Mouse (Mus musculus) stomach, embryonic 16.5 days (tissue): Measurements from ENCODE around the gene Ebf3. TPM values are rescaled to one million over a fixed set of nuclear protein-coding genes. Genes with fewer than 3 reads are reported as not detected.

Experiments
- ATAC-seq: fragments of 200-750 bp; cut with Nextera tagmentation; 2 replicates; pipeline ENCODE4 v1.8.0; 2017; ENCODE audit warnings: moderate number of reproducible peaks, moderate TSS enrichment; ENCODE audit not compliant: insufficient read depth, low FRiP score
- H3K27ac ChIP-seq: fragments of 300-500 bp; sonication (generic); 2 replicates; pipeline ENCODE4 v1.5.1; 2014; ENCODE audit warnings: low read length
- H3K27me3 ChIP-seq: fragments of 300-500 bp; sonication (generic); 2 replicates; pipeline ENCODE4 v1.6.1; 2014; ENCODE audit warnings: low read length, control low read depth, mixed read lengths; ENCODE audit not compliant: control insufficient read depth, insufficient read depth
- H3K36me3 ChIP-seq: fragments of 300-500 bp; sonication (generic); 2 replicates; pipeline ENCODE4 v1.6.1; 2014; ENCODE audit warnings: low read length; ENCODE audit not compliant: control insufficient read depth, insufficient read depth
- H3K4me1 ChIP-seq: fragments of 300-500 bp; sonication (generic); 2 replicates; pipeline ENCODE4 v1.6.1; 2014; ENCODE audit warnings: low read length, control low read depth, mixed read lengths; ENCODE audit not compliant: control insufficient read depth, insufficient read depth
- H3K4me2 ChIP-seq: fragments of 300-500 bp; sonication (generic); 2 replicates; pipeline ENCODE4 v1.6.1; 2014; ENCODE audit warnings: low read depth, low read length, mixed read lengths
- H3K4me3 ChIP-seq: fragments of 300-500 bp; sonication (generic); replicated peaks from 2 replicates; pipeline ENCODE4 v1.5.1; 2014; ENCODE audit warnings: mild to moderate bottlenecking, low read length
- H3K9ac ChIP-seq: fragments of 300-500 bp; sonication (generic); 2 replicates; pipeline ENCODE4 v1.6.1; 2014; ENCODE audit warnings: low read length
- H3K9me3 ChIP-seq: fragments of 300-500 bp; sonication (generic); replicated peaks from 2 replicates; pipeline ENCODE4 v1.6.1; 2016; ENCODE audit warnings: low read length, control low read depth; ENCODE audit not compliant: control insufficient read depth
- WGBS: fragments of 180-500 bp; shearing (Covaris S2); extraction: QIAGEN DNeasy Blood & Tissue Kit; methylation state at CpG from one replicate; pipeline ENCODE4 v1.1.7; 2014; 5-methylcytosine and 5-hydroxymethylcytosine counted together
- polyA plus RNA-seq: library from polyadenylated mRNA; unstranded; fragments of >200 nt; fragmentation: Nextera tagmentation; extraction: Ambion mirVana; gene quantifications from 2 replicates; pipeline ENCODE4 v1.2.1, GENCODE M21; 2015

The Ebf3 gene
- polyA plus RNA-seq, 1 experiment from 2014 or later = 0.84 TPM

DNA sequence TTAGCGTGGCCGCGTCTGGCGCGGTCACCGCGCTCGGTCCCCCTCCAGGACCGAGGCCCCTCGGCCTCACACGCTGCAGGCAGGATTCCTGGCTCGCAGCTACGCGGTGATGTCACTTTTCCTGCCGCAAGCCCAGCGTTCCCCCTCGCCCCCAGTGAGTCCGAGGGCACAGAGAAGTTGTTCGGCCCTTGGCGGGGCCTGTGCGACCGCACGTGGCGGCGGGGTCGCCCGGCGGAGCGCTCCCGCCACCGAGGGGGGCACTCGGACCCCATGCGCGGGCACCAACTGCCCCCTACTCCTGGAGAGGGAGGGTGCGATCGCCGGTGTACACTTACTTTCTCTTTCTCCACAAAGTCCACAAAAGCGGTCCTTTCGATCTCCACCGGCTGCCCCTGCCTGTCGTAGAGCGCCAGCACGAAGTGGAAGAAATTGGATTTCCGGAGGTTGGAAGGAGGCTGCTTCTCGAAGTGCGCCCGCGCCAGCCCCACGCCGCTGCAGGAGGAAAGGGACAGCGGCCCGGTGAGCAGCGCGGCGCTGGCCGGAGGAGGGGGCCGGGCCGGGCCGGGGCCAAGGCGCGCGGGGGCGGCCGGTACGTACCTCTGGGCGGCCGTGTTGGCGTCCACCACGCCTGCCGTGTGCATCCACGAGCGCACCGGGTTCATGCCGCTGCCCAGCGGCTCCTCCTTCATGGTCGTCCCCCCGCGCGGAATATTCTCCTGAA is 902 bp downstream of the Ebf3 start:
- Histone ChIP-seq H3K4me3 (peak overlapping the region; percentile 61), H3K36me3 (no peaks in the 10 kb centered on the region), H3K27ac (no peak overlapping the region; the same call in 1 of the 2 replicates), H3K4me2 (peak overlapping the region; percentile 95), H3K4me1 (peaks cover 27% of the 10 kb centered on the region), H3K9me3 (no peaks in the 10 kb centered on the region), H3K27me3 (peaks cover 86% of the 10 kb centered on the region), H3K9ac (peak overlapping the region; percentile 73)
- WGBS = under 1% methylated on average over 66 of the region's 79 CpGs
- no peak for ATAC-seq

DNA sequence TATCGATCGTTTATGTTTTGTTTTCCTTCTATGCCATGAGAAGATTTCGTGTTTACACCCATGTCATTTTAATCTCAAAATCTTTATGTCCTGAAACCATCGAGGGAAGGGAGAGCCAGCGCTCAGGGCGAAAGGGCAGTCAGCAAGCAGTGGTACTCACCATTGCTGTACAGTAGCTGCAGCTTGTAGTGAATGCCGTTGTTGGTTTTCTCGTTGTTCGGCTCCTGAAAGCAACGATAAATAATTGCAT is 1.4 kb downstream of the Ebf3 start:
- Histone ChIP-seq H3K4me2 (peak overlapping the region; percentile 95), H3K4me1 (peaks cover 27% of the 10 kb centered on the region), H3K36me3 (no peaks in the 10 kb centered on the region), H3K9ac (peak overlapping the region; percentile 73), H3K9me3 (no peaks in the 10 kb centered on the region), H3K27me3 (peaks cover 84% of the 10 kb centered on the region), H3K27ac (no peak overlapping the region), H3K4me3 (peak overlapping the region; percentile 61)
- ATAC-seq = no peak
- WGBS = 1% methylated on average over 10 of the region's 10 CpGs

DNA sequence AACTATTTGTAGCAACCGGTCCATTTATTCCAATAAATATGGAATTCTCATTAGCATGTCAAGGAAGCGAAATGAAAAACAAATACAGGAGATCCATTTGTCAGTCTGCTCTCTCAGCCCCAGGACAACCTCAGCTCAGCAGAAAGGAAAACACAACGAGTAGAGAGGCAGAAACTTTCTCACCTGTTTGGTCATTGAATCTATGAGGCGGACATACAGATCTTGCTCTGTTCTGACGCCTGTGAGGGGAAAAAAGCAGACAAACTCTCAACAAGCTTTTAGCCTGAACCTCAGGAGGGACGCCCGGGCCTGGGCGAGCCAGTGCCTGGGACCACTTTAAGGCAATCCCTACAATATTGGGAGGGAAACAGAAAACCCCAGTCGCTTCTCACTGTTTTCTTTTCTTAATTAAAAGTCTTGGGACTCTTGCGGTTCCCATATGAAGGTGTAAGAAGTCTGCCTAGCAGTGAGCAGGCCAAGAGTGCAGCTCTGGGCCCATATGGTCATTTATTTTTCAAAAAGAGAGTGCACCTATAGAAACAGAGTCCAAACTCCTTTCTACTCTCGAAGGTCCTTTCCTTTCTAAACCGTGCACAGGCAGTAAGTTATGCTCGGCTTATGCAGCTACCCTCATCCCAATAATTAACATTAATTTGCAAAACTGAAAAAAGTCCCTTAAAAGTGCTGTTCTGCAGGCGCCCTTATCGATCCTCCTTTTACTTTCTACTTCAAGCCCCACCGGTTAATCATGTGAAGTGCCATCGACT is 1.9 kb downstream of the Ebf3 start:
- Histone ChIP-seq H3K9ac (peak overlapping the region; percentile 21; the same call in 1 of the 2 replicates), H3K27me3 (peaks cover 83% of the 10 kb centered on the region)
- no peak for ATAC-seq

DNA sequence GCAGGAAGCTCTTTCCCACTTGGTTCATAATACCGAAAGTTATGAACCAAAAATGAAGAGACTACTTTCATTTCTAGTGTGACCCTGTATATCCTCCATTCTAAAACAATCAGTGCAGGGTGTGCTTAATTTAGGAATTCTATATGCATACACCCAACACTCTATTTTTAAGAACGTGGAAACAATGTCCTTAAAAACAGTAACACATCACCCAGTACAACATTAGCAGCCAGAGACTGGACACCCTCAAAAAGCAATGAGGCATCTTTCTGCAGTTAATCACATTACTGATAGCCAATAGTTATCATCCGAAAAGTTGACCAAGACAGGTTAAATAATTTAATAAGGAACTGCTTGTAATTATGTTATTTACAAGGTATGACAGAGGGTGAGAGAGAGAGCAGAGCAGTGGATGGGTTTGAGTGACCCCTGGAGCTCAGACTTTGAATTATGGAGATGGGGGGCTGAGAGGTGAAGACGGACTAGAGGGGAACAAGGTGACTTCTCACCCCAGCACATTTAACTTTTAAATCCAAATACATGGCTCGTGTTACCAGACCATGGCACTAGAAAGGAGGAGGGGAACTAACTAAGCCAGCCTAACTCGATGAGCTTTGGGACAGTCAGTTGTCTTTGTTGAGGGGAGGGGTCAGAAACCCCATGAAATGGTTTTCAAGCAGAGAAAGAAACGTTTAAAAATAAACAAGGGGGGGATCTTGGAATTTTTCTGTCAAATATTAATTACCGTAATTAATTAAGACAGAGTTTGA is 2.7 kb downstream of the Ebf3 start:
- Histone ChIP-seq H3K9me3 (no peaks in the 10 kb centered on the region), H3K9ac (no peak overlapping the region), H3K4me2 (peak overlapping the region; percentile 27; the same call in 1 of the 2 replicates), H3K4me3 (peak overlapping the region; percentile 35), H3K27me3 (peaks cover 82% of the 10 kb centered on the region), H3K4me1 (peaks cover 27% of the 10 kb centered on the region), H3K36me3 (no peaks in the 10 kb centered on the region), H3K27ac (no peak overlapping the region)
- WGBS = 10% methylated on average over 8 of the region's 8 CpGs
- no peak for ATAC-seq

More for the DNA sequence above, 1.9 kb downstream of the Ebf3 start:
- 14% methylated on average over 17 of the region's 17 CpGs for whole genome bisulfite sequencing
- peak overlapping the region; percentile 61 for H3K4me3 ChIP-seq
- peak overlapping the region; percentile 95 for H3K4me2 ChIP-seq
- H3K27ac ChIP-seq = no peak overlapping the region
- H3K36me3 ChIP-seq = no peaks in the 10 kb centered on the region
- H3K9me3 ChIP-seq = no peaks in the 10 kb centered on the region
- peaks cover 27% of the 10 kb centered on the region for H3K4me1 ChIP-seq

DNA sequence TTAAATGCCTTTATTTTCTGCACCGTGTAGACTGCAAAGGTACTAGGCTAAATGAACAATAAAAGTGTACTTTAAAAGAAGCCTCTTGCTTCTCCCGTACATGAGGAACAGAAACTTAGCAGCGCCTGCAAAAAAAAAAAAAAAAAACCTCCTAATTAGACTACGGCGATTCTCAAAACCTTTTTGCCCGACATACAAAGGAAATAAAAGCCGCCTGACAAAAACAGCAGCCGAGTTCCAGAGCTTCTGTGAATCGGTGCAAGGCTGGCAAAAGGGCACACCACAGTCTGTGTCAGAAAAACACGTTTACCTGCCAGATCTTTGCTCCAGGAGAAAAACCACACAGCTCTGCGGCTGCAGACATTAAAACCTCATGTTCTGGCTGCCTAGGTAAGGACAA is 3.4 kb downstream of the Ebf3 start:
- H3K4me3 ChIP-seq = peak overlapping the region; percentile 35

DNA sequence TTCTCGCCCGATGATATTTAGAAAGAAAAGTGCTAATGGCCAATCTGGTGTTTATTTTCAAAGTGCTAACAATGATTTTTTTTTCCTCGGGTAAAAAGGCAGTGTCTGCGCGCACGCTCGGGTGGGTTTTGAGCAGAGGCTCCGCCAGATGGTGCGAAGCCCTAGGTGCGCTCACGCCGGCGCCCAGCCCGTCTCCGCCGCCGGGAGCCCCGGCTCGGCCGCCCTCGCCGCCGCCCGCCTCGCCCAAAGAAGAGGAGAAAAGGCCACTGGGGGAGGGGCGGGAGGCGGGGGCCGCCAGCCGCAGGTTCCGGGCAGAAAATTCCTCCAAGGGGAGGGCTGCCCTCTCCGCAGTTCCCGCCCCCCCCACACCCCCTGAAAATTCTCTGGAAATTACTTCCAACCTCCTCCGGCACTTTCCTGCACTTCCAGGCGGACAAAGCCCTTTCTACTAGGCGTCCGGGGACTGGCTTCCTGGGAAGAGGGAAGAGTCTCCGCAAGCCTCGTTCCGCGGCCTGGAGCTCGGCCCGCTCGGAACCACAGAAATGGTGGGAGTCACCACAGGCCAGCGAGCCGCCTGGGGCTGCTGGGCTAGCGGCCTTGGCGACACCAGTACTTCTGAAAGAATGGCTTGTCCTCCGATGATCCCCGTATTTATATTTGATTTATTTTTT is 4.0 kb downstream of the Ebf3 start:
- WGBS = 4% methylated on average over 42 of the region's 49 CpGs
- Histone ChIP-seq H3K9me3 (no peaks in the 10 kb centered on the region), H3K36me3 (no peaks in the 10 kb centered on the region), H3K4me1 (peaks cover 27% of the 10 kb centered on the region), H3K4me2 (peak overlapping the region; percentile 45), H3K9ac (peak overlapping the region; percentile 44), H3K27me3 (peaks cover 81% of the 10 kb centered on the region), H3K27ac (no peak overlapping the region), H3K4me3 (peak overlapping the region; percentile 35)
- no peak for ATAC-seq

More for the DNA sequence above, 3.4 kb downstream of the Ebf3 start:
- Histone ChIP-seq H3K4me2 (peak overlapping the region; percentile 45), H3K27ac (no peak overlapping the region), H3K9ac (no peak overlapping the region), H3K36me3 (no peaks in the 10 kb centered on the region), H3K9me3 (no peaks in the 10 kb centered on the region), H3K4me1 (peaks cover 27% of the 10 kb centered on the region), H3K27me3 (peaks cover 82% of the 10 kb centered on the region)
- ATAC-seq = no peak
- WGBS = 4% methylated on average over 11 of the region's 11 CpGs

DNA sequence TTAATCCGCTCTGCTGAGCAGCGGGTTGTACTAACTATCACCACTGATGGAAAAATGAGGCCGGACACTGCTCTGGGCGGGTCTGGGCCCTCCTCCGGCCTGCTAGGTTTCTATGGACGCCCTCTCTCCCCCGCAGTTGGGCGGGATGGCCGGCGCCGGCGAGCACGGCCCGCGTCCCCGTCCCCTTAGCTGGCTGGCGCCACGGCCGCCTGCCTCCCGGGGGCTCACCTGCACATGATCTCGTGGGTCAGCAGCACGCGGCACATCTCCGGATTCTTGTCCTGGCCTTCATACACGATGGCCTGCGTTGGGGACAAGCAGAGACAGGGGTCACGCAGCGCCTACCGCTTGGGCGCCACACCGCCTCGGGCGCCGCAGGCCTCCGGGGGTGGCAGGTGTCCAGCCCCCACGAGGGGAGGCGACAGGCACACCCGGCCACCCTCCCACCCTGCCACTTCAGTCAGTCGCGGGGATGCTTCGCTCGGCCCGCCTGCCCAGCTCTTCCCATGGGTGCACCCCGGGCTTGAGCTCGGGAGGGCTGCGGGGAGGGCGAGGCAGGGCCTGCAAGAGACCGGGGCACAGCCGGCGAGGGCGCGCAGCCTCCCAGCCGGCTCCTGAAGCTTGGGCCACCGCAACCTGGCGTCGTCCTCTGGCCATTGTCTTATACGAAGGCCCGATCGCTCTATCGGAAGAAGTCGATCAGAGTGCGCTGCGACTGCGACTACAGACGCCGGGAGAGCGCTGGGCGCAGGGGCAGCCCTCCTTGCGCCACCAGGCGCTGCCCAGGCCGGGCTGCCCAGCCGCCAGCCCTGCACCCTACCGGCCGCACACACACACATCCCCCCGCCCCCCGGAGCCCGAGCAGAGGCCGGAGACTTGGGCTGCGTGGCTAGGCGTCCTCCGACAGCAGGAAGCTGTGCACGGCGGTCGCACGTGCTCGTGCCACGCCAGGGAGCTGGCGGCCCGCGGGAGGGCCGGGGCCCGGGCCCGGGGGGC is 4.9 kb downstream of the Ebf3 start:
- Histone ChIP-seq H3K27me3 (peaks cover 80% of the 10 kb centered on the region), H3K4me1 (peaks cover 27% of the 10 kb centered on the region), H3K9ac (peak overlapping the region; percentile 44), H3K27ac (no peak overlapping the region), H3K4me2 (peak overlapping the region; percentile 45), H3K4me3 (peak overlapping the region; percentile 35), H3K9me3 (no peaks in the 10 kb centered on the region), H3K36me3 (no peaks in the 10 kb centered on the region)
- 4% methylated on average over 93 of the region's 93 CpGs for WGBS
- peak; percentile 18; the same call in 1 of the 2 replicates for ATAC-seq
